Mouse (Mus musculus): Measurements from ENCODE around the gene Acot7.

Acot7 gene

GRCm38 (mm10) chr4:152296371-152296770 lies 118.4 kb downstream of the Acot7 start:
- DNase-seq (ENCODE audit: low spot score in 2 of 2) = no peak

DNA sequence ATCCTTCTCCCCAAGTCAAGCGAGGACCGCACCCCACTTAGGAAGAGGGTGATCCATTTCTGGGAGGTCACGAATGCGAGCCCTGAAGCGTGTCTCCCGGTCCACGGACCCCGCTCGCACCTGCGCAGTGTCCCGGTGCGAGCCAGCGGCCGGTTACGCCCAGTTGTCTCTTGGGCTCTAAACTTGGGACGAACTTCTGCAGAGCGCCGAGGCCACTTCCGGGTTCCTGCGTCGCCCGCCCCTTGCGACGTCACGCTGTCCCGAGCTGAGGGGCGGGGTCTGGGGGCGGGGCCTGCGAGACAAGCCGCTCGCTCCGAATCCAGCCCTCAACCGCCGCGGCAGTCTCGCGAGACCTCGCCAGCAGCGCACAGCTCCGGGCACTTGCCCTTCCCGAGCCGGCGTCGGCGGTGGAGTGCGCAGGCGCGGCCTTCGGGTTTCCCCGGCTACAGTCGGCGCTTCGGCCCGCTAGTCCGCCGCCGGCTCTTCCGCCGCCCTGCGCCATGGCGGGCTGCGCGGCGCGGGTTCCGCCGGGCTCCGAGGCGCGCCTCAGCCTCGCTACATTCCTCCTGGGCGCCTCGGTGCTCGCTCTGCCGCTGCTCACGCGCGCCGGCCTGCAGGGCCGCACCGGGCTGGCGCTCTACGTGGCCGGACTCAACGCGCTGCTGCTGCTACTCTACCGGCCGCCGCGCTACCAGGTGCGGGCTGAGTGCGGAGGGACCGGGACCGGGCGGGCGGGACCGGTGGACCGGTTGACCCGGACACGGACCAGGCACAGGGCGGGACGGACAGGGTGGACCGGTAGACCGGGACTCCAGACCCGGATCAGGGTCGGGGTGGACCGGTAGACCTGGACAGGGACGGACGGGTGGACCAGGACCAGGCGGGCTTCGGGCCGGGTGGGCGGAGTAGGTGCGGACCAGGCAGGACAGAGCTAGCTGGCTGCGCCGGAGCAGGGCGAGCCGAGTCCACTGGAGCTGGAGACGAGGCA lies 119.2 kb downstream of the Acot7 start, which contains the start of gene Icmt:
Gene Icmt (plus strand): TSS at position 354 of the 988 bp plus-strand sequence.
- DNase-seq (ENCODE audit: low spot score in 2 of 2) = peak; percentile 99 to 100

DNA sequence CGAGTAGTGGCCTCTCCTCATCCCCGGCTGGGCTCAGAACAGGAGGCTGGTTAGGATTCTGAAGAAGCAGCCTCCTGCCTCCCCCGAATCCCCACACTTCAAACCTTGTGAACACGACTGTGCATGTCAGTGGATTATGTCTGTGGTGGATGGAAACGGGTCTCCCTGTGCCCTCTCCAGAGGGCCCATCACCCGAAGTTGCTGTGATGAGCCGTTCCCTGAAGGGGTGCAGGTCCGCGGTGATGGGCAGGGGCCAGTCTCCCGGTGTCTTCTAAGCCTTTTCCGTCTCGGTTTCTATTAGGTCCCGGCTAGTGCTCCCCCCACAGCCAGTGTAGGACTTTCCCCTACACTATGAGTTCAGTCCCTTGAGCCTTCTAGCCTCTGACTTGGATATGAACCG lies 120.9 kb downstream of the Acot7 start:
- no peak for DNase-seq (ENCODE audit: low spot score in 2 of 2)

GRCm38 (mm10) chr4:152300375-152300774 lies 122.4 kb downstream of the Acot7 start:
- DNase-seq (ENCODE audit: low spot score in 2 of 2) = no peak

DNA sequence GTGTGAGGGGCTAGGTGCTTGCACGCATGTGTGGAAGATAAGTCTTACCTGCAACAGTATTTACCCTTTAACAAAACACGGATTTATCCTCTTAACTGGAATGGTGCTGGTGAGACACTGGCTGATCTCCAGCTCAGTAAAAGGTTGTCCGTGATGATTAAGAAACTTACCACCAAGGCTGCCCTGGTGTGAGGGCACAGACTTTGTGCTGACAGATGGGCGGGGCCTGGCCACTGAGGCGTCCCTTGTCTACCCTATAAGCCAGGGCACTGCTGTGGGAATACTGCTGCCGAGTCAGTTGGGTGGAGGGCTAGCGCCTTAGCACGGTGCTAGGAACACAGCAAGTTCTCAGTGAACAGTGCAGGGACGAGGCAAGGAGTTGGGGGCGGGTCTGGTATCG lies 124.1 kb downstream of the Acot7 start:
- DNase-seq (ENCODE audit: low spot score in 2 of 2) = no peak

DNA sequence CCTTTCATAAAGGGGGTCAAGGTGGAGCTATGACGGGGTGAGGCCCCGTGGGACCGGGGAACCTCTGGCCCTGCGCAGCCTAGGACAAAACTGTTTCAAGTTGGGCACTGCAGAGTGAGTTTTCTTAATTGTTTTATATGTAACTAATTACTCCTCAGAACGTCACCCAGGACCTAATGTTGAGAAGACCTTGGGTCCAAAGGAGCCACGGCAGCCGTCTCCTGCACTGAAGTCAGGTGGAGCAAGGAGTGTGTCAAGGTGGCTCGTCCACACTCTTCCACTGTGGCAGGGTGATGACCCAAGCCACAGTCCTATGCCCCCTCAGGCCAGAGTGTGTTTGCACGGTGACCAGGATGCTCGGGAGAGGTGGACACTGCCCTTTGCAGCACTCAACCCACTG lies 125.2 kb downstream of the Acot7 start:
- no peak for DNase-seq (ENCODE audit: low spot score in 2 of 2)

GRCm38 (mm10) chr4:152304685-152305084 lies 126.8 kb downstream of the Acot7 start:
- DNase-seq (ENCODE audit: low spot score in 2 of 2) = peak in 1 of 2 experiments; percentile 65

DNA sequence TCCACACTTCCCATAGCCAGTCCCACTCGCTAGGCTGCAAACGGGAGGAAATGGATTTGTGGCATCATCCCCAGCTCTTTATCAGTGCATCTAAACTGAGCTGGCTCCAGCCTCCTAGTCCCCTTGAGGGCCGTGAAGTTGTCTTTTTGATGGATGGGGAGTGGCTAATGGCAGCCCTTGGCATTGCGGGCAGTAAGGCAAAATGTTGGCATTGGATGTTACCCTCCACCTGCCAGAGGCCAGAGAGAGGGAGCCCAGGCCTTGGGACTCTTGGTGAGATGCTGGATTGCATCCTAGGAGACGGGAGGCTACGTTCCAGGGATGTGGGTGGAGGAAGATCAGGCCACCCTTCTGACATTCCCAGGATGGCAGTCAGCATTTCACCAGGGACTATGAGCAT lies 128.1 kb downstream of the Acot7 start:
- DNase-seq (ENCODE audit: low spot score in 2 of 2) = no peak

DNA sequence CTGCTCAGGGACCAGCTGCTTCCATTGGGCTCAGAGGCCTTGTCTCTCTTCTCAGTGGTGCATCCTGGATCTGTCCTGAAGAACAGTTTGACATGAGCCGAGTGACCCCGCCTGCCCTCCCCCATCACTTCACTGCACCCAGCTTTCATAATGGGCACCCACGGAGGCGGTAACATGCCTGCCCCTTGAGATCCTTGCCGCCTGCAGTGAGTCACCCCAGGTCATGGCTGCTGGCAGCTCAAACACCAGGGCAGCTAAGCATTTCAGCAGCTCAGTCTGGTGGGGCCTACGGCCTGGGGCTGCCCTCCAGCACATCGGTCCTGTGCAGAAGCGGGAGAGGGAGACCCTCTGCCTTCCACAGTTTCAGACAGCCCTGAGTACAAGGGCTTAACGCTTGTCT lies 129.6 kb downstream of the Acot7 start:
- no peak for DNase-seq (ENCODE audit: low spot score in 2 of 2)

DNA sequence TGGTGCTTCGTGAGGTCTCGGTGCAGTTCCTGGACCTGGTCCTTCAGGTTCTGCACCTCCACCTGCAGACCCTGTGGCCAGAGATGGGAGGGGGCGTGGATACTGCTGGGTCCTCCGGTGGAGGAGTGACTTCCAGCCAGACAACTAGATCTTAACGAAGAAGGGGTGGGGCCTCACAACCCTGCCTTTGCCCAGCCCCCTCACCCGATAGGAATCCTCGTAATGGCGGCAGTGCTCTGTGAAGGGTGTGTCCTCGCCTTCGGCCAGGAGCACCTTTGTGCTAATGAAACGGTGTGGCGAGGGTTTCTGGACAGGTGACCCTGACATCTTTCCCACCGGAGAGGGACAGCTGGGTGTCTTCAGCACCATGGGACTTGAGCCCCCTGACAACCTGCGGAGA lies 134.3 kb downstream of the Acot7 start:
- no peak for DNase-seq (ENCODE audit: low spot score in 2 of 2)

DNA sequence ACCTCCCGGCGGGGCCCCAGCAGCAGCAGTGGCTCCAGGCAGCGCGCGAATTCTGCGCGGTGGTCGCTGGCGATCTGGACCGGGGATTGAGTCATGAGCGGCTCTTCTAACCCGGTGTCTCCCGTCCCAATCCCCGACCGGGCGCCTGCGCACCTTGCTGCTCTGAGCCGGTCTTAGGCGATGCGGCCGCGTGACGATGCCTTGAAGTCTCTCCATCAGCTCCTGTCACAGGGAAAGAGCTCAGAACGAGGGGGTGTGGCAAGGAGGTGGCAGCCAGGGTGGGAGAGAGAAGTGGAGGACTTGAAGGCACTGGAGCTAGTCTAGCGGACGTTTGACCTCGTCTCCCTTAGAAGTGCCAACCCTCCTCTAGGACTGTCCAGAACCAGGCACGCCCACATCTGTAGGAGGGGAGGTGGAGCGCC lies 135.3 kb downstream of the Acot7 start:
- no peak for DNase-seq (ENCODE audit: low spot score in 2 of 2)

DNA sequence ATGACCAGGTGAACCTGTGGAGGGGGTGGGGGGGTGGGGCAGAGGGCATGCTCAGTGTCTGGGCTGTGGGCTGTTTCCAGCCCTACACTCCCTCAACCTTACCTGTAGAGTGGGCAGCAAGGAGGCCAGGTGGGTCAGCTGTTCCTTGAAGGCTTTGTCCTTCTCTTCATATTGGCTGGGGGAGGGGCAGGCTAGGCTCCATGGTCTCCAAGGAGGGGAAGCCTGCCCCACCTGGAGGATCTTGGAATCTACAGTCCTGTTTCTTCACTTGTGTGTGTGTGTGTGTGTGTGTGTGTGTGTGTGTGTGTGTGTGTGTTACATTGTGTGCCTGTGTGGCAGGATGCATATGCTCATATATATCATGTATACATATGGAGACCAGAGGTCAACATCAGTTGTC lies 136.0 kb downstream of the Acot7 start:
- peak in 1 of 2 experiments; percentile 63 for DNase-seq (ENCODE audit: low spot score in 2 of 2)

GRCm38 (mm10) chr4:152315498-152316213 lies 137.7 kb downstream of the Acot7 start:
- no peak for DNase-seq (ENCODE audit: low spot score in 2 of 2)

DNA sequence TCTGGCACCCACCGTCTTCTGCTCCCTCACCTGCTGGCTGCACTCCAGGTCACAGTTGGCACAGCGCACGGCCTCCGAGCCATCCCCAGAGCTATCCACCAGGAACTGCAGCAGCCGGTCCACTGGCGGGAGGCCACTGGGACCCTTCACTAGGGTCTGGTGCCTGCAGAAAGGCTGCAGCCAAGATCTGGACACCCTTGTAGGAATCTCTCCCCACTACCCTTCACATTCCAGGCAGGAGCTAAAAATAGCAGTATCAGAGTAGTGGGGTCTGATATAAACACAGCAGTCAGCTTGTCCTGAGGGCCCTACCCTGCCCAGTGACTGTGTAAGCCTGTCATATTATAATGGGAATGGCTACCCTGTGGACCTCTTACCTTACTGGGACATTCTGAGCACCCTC lies 139.7 kb downstream of the Acot7 start:
- DNase-seq (ENCODE audit: low spot score in 2 of 2) = no peak

DNA sequence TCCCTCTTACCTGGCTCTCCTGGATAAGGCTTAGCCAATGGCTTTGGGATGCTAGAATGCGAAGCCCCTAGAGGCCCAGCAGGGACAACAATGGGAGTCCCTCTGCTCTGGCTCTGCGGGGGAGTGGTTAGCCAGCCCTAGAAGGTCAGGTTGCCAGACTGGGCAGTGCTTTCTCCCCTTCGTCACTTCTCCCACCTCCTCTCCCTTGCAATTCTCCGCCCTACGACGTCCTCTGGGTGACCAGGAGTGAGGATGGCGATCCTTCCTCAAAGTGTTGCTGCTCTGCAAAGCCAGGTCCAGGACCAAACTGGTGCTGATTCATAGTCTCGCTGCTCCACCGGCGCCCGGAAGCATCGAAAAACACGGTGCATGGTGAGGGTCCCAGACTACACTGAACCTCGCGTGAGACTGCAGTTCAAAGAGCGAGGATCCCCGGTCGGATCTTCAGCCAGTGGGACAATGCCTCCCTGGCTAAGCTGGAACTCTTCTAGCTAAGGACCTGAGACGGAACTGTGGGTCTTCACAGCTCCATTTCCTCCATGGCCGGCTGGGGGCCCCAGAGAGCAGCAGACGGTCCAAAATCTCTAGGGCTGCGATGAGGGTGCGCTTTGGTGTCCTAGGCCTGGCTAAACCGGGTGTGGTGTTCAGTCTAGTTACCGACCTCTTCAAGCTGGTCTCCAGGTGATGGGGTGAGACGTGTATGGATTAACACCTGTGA lies 140.7 kb downstream of the Acot7 start, which contains the start of gene Rnf207:
Gene Rnf207 (minus strand): TSS at position 477 of the 718 bp plus-strand sequence.
- DNase-seq (ENCODE audit: low spot score in 2 of 2) = peak in 1 of 2 experiments; percentile 49

Data from cerebellum, postnatal 4 days (tissue).